In genomic region chr11:105332468-105332867, GRCm38 (mm10) we compare ENCODE assay signal across 9 mouse cellular contexts. TPM values are rescaled to one million over a fixed set of nuclear protein-coding genes. Genes with fewer than 3 reads are reported as not detected.
DNase-seq lines count a peak whose midpoint lies in the region; ATAC-seq and TF ChIP-seq lines count a peak whose summit lies in the region.
"Had no signal": no experiment of that assay in that cellular context is flagged by ENCODE, and none has a peak within 500 bp of the region (broad histone marks: within the 10 kb centered on the region; RNA-seq: fewer than 3 reads in every experiment).

No protein-coding gene starts in this region.

- no peak for TF ChIP-seq POLR2A in limb, embryonic 14.5 days (IDR thresholded peaks at IDR 0.05; ENCODE audit: borderline replicate concordance, extremely low read depth, insufficient read depth, insufficient read length)

- H3K27ac ChIP-seq in kidney, embryonic 15.5 days: no peak overlapping the region
- no peak overlapping the region for H3K27ac ChIP-seq in limb, embryonic 14.5 days (replicated peaks; ENCODE audit: low read depth, low read length)
- no peak overlapping the region for H3K27ac ChIP-seq in neural tube, embryonic 14.5 days (ENCODE audit: low read depth, low read length)
- H3K27ac ChIP-seq: limb, embryonic 12.5 days had no signal

- H3K9ac ChIP-seq in kidney, embryonic 15.5 days: no peak overlapping the region
- H3K9ac ChIP-seq in limb, embryonic 14.5 days (ENCODE audit: low read depth, low read length, severe bottlenecking): no peak overlapping the region
- no peak overlapping the region for H3K9ac ChIP-seq in neural tube, embryonic 14.5 days (replicated peaks; ENCODE audit: low read depth, low read length)
- H3K9ac ChIP-seq: limb, embryonic 12.5 days had no signal

- H3K4me1 ChIP-seq in kidney, embryonic 15.5 days: peaks cover 29% of the 10 kb centered on the region
- peaks cover 3% of the 10 kb centered on the region; the same call in 1 of the 2 replicates for H3K4me1 ChIP-seq in limb, embryonic 14.5 days (ENCODE audit: control insufficient read depth, insufficient read depth, low read length)
- H3K4me1 ChIP-seq in neural tube, embryonic 14.5 days (ENCODE audit: control insufficient read depth, insufficient read depth, low read length): no peaks in the 10 kb centered on the region

- no peak overlapping the region for H3K4me3 ChIP-seq in kidney, embryonic 15.5 days (replicated peaks)
- no peak overlapping the region for H3K4me3 ChIP-seq in limb, embryonic 14.5 days (replicated peaks; ENCODE audit: low read length)
- no peak overlapping the region for H3K4me3 ChIP-seq in neural tube, embryonic 14.5 days (ENCODE audit: low read depth, low read length)
- H3K4me3 ChIP-seq: limb, embryonic 12.5 days had no signal

- H3K36me3 ChIP-seq in kidney, embryonic 15.5 days: peaks cover 25% of the 10 kb centered on the region; the same call in 1 of the 2 replicates
- peaks cover 73% of the 10 kb centered on the region for H3K36me3 ChIP-seq in limb, embryonic 14.5 days (ENCODE audit: control insufficient read depth, insufficient read depth, low read length)
- H3K36me3 ChIP-seq in neural tube, embryonic 14.5 days (ENCODE audit: control insufficient read depth, insufficient read depth, low read length): no peaks in the 10 kb centered on the region

- no peak for ATAC-seq in kidney, embryonic 15.5 days (replicated peaks; ENCODE audit: low FRiP score)
- ATAC-seq in hematopoietic stem cell, adult 5-6 weeks (replicated peaks in 1 of 2; ENCODE audit: insufficient read depth in 1 of 2, low FRiP score in 2 of 2, low TSS enrichment in 1 of 2, low read depth in 1 of 2, poor library complexity in 2 of 2, severe bottlenecking in 2 of 2): peak; percentile 37 to 49; a peak in 1 of 4 replicates
- ATAC-seq in limb, embryonic 14.5 days (ENCODE audit: low FRiP score, low read depth): 0 out of 2 replicates have a peak, but pooled peaks have one; percentile 10
- 0 out of 2 replicates have a peak, but pooled peaks have one; percentile 38 for ATAC-seq in neural tube, embryonic 14.5 days (ENCODE audit: low read depth)
- ATAC-seq in inflammation-experienced regulatory T-cells, adult 6 months: no peak

- WGBS in kidney, embryonic 15.5 days: 71% methylated on average over 8 of the region's 8 CpGs
- WGBS in limb, embryonic 14.5 days: 61% methylated on average over 8 of the region's 8 CpGs
- WGBS in neural tube, embryonic 14.5 days: 57% methylated on average over 8 of the region's 8 CpGs

- H3K9me3 ChIP-seq in kidney, embryonic 15.5 days (replicated peaks): no peaks in the 10 kb centered on the region
- no peaks in the 10 kb centered on the region for H3K9me3 ChIP-seq in limb, embryonic 14.5 days (ENCODE audit: control insufficient read depth, low read length)
- H3K9me3 ChIP-seq in neural tube, embryonic 14.5 days (ENCODE audit: control insufficient read depth, low read length): no peaks in the 10 kb centered on the region
- H3K9me3 ChIP-seq: limb, embryonic 12.5 days had no signal

- peak; percentile 70 for DNase-seq in kidney, adult 18-20 months
- peak; percentile 56 for DNase-seq in R1 (ENCODE audit: low read depth, low spot score)
- peak; percentile 73 to 77 for DNase-seq in cerebellum, postnatal 36 days
- DNase-seq in limb, embryonic 14.5 days (ENCODE audit: low spot score): no peak

- H3K27me3 ChIP-seq in kidney, embryonic 15.5 days: no peaks in the 10 kb centered on the region
- no peaks in the 10 kb centered on the region for H3K27me3 ChIP-seq in limb, embryonic 14.5 days (ENCODE audit: control insufficient read depth, insufficient read depth, low read length)
- no peaks in the 10 kb centered on the region for H3K27me3 ChIP-seq in neural tube, embryonic 14.5 days (ENCODE audit: control insufficient read depth, insufficient read depth, low read length)
- H3K27me3 ChIP-seq: limb, embryonic 12.5 days had no signal

- no peak overlapping the region for H3K4me2 ChIP-seq in kidney, embryonic 15.5 days
- no peak overlapping the region for H3K4me2 ChIP-seq in limb, embryonic 14.5 days (replicated peaks; ENCODE audit: low read depth, low read length, severe bottlenecking)
- no peak overlapping the region for H3K4me2 ChIP-seq in neural tube, embryonic 14.5 days (ENCODE audit: low read depth, low read length)
- H3K4me2 ChIP-seq: limb, embryonic 12.5 days had no signal

RNA-seq across cellular contexts. Expression of gene Mrc2, which starts 40.0 kb away (rescaled TPM):
- polyA plus RNA-seq in kidney, embryonic 15.5 days (2015; fragmentation: Nextera tagmentation; extraction: Ambion mirVana): 19.1 and 21.3 TPM in 2 replicates
- total RNA-seq in hematopoietic stem cell, adult 5-6 weeks (2017): not detected in 2 replicates
- 98.5 and 125 TPM in 2 replicates for polyA plus RNA-seq in limb, embryonic 14.5 days (2012; rRNA removed)
- 26.4 and 27.5 TPM in 2 replicates for polyA plus RNA-seq in limb, embryonic 14.5 days (2014; fragmentation: Nextera tagmentation; extraction: Ambion mirVana)
- 1.8 and 3.6 TPM in 2 replicates for polyA plus RNA-seq in neural tube, embryonic 14.5 days (2014; fragmentation: Nextera tagmentation; extraction: Ambion mirVana)
- polyA plus RNA-seq in inflammation-experienced regulatory T-cells, adult 6 months (2017; shearing (Covaris generic)): not detected

Comparison
In these comparisons a context has a peak if more than half of its experiments do, and no peak if none do; other contexts are left out.
1. ATAC-seq: peak in hematopoietic stem cell, adult 5-6 weeks (2 of 2), limb, embryonic 14.5 days (single experiment) and neural tube, embryonic 14.5 days (single experiment); none in kidney, embryonic 15.5 days (single experiment) and inflammation-experienced regulatory T-cells, adult 6 months (single experiment).